18 mouse cellular contexts compared by ENCODE assay signal in the genomic region with DNA sequence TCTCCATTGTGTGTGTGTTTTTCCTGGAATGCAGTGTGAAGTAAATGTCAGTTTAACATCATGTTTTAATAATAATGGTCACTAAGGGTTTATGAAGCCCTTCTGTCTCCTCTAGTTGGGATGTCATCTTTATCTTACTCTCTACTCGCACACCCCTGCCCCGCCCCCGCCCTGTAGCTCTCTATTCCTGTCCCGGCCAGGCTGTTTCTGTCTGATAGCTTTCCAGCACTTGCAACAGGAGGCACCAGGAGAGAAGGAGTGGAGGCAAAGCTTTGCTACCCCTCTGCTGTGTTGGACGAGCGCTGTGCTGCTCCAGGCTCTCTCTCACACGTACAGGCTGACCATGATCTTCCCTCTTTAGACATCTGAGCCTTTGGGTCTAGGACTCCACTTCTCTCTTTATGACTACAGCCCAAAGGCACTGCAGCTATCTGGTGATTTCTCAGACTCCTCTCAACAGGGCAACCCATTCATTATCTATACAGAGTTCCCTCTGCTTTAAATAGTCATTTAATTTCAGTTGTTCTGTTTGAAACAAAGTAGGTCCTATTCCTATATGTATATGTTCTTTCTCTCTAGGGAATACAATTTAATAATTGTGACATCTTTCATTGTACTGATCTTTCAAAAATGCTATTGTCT.
DNase-seq lines count a peak whose midpoint lies in the region; ATAC-seq and TF ChIP-seq lines count a peak whose summit lies in the region.
"Had no signal": no experiment of that assay in that cellular context is flagged by ENCODE, and none has a peak within 500 bp of the region (broad histone marks: within the 10 kb centered on the region; RNA-seq: fewer than 3 reads in every experiment).

No protein-coding gene starts in this region.

- peak; percentile 94 for ATAC-seq in heart, embryonic 11.5 days (replicated peaks; ENCODE audit: insufficient number of reproducible peaks, low FRiP score, low TSS enrichment)
- peak; percentile 95 for ATAC-seq in liver, embryonic 12.5 days
- no peak for ATAC-seq in hindbrain, embryonic 12.5 days (ENCODE audit: low FRiP score)
- ATAC-seq: forebrain, embryonic 14.5 days had no signal

- no peak for TF ChIP-seq CTCF in gastrocnemius, adult 2 months (IDR thresholded peaks at IDR 0.05)

- 32% methylated on average over 7 of the region's 7 CpGs for WGBS in heart, embryonic 11.5 days (ENCODE audit: insufficient replicate concordance)
- 14% methylated on average over 7 of the region's 7 CpGs for WGBS in liver, embryonic 12.5 days (ENCODE audit: insufficient replicate concordance)
- 77% methylated on average over 7 of the region's 7 CpGs for WGBS in hindbrain, embryonic 12.5 days

- no peak for DNase-seq in heart, adult 11 months
- DNase-seq in spleen, adult 12 weeks (ENCODE audit: low spot score), result peak; percentile 38
- no peak for DNase-seq in spleen, postnatal 36 days (ENCODE audit: low spot score in 2 of 2)
- no peak for DNase-seq in cerebellum, adult 11 months
- no peak for DNase-seq in gastrocnemius, adult 2 months
- DNase-seq: B cell, adult 2 months; cerebellum, adult 9-11 months; gastrocnemius, postnatal 14 days; kidney, adult 2 months; right cerebral cortex, postnatal 14 days had no signal

- no peaks in the 10 kb centered on the region for H3K27me3 ChIP-seq in heart, embryonic 11.5 days (ENCODE audit: control insufficient read depth, insufficient read depth, low read length)
- no peaks in the 10 kb centered on the region for H3K27me3 ChIP-seq in liver, embryonic 12.5 days (replicated peaks)
- no peaks in the 10 kb centered on the region for H3K27me3 ChIP-seq in hindbrain, embryonic 12.5 days
- H3K27me3 ChIP-seq: limb, embryonic 13.5 days; neural tube, embryonic 15.5 days had no signal

- H3K4me3 ChIP-seq in heart, embryonic 11.5 days (ENCODE audit: low read depth, low read length), result no peak overlapping the region
- H3K4me3 ChIP-seq in liver, embryonic 12.5 days, result peak overlapping the region; percentile 22
- no peak overlapping the region for H3K4me3 ChIP-seq in hindbrain, embryonic 12.5 days
- H3K4me3 ChIP-seq in gastrocnemius, adult 2 months, result no peak overlapping the region
- H3K4me3 ChIP-seq: embryonic facial prominence, embryonic 10.5 days; limb, embryonic 13.5 days; neural tube, embryonic 15.5 days had no signal

- no peak overlapping the region for H3K9ac ChIP-seq in heart, embryonic 11.5 days (ENCODE audit: low read depth, low read length)
- H3K9ac ChIP-seq in liver, embryonic 12.5 days, result peak overlapping the region; percentile 30; the same call in 1 of the 2 replicates
- H3K9ac ChIP-seq in hindbrain, embryonic 12.5 days, result no peak overlapping the region
- H3K9ac ChIP-seq: limb, embryonic 13.5 days; neural tube, embryonic 15.5 days had no signal

- H3K9me3 ChIP-seq in heart, embryonic 11.5 days (replicated peaks; ENCODE audit: control insufficient read depth, low read length), result no peaks in the 10 kb centered on the region
- no peaks in the 10 kb centered on the region for H3K9me3 ChIP-seq in liver, embryonic 12.5 days (replicated peaks)
- H3K9me3 ChIP-seq in hindbrain, embryonic 12.5 days (replicated peaks), result no peaks in the 10 kb centered on the region
- H3K9me3 ChIP-seq: embryonic facial prominence, embryonic 10.5 days; limb, embryonic 13.5 days; neural tube, embryonic 15.5 days had no signal

- no peak overlapping the region for H3K4me2 ChIP-seq in heart, embryonic 11.5 days
- H3K4me2 ChIP-seq in liver, embryonic 12.5 days, result peak overlapping the region; percentile 58
- H3K4me2 ChIP-seq in hindbrain, embryonic 12.5 days (replicated peaks), result no peak overlapping the region
- H3K4me2 ChIP-seq: limb, embryonic 13.5 days; neural tube, embryonic 15.5 days had no signal

- no peaks in the 10 kb centered on the region for H3K36me3 ChIP-seq in heart, embryonic 11.5 days (ENCODE audit: control insufficient read depth, insufficient read depth, low read length)
- no peaks in the 10 kb centered on the region for H3K36me3 ChIP-seq in liver, embryonic 12.5 days
- no peaks in the 10 kb centered on the region for H3K36me3 ChIP-seq in hindbrain, embryonic 12.5 days
- H3K36me3 ChIP-seq: embryonic facial prominence, embryonic 10.5 days; limb, embryonic 13.5 days; neural tube, embryonic 15.5 days had no signal

- H3K4me1 ChIP-seq in heart, embryonic 11.5 days (ENCODE audit: control insufficient read depth, insufficient read depth, low read length), result no peaks in the 10 kb centered on the region
- peaks cover 56% of the 10 kb centered on the region for H3K4me1 ChIP-seq in liver, embryonic 12.5 days
- 0 out of 2 replicates have a peak, but pooled peaks cover 2% of the 10 kb centered on the region for H3K4me1 ChIP-seq in hindbrain, embryonic 12.5 days
- H3K4me1 ChIP-seq: embryonic facial prominence, embryonic 10.5 days; limb, embryonic 13.5 days; neural tube, embryonic 15.5 days had no signal

- intact Hi-C loops in gastrocnemius, adult 2 months (cut with DNase I), result no loop called here

- no peak overlapping the region for H3K27ac ChIP-seq in heart, embryonic 11.5 days (ENCODE audit: low read depth, low read length)
- H3K27ac ChIP-seq in liver, embryonic 12.5 days, result peak overlapping the region; percentile 89
- no peak overlapping the region for H3K27ac ChIP-seq in hindbrain, embryonic 12.5 days
- no peak overlapping the region for H3K27ac ChIP-seq in gastrocnemius, adult 2 months
- H3K27ac ChIP-seq: embryonic facial prominence, embryonic 10.5 days; limb, embryonic 13.5 days; macrophage; neural tube, embryonic 15.5 days had no signal
